Mouse (Mus musculus): ENCODE data around the gene Ripply1.

Ripply1 gene

DNA sequence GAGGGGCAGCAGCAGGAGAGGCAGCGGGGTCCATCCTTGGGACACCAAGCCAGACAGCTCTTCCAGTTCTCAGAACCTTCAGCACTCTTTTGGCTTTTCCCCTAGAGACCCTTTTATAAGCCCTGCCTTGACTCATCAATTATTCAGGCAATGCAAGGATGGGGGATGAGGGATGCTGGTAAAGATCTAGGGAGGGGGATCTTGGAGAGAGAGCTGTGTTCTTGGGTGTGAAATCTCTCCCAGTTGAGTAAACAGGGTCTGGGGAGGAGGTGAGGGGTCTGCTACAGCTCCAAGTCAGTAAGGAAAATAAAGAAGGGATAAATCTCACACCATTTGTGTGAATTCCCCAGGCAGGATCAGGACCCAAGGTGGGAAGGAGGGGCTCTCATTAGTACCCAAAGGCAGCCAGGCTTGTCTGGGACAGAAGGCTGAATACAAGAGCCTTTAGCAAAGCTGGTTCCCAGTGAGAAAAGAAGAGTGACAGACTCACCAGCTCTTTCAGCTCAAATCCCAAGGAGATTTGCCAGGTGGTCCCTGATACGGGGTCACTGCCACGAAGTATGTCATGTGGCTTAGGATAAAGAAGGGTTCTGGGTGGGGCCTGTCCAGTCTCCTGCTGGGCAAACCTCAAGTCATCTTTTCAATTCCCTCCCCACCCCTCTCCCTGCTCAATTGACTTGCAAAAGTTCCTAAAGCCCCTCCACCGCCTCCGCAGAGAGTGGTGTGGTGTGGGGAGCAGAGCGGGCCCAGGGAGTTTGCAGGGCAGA, at the start of gene Ripply1:
Gene Ripply1, minus strand, starts transcription at position 76 of the 767 bp plus-strand sequence.
- no peak for DNase-seq

DNA sequence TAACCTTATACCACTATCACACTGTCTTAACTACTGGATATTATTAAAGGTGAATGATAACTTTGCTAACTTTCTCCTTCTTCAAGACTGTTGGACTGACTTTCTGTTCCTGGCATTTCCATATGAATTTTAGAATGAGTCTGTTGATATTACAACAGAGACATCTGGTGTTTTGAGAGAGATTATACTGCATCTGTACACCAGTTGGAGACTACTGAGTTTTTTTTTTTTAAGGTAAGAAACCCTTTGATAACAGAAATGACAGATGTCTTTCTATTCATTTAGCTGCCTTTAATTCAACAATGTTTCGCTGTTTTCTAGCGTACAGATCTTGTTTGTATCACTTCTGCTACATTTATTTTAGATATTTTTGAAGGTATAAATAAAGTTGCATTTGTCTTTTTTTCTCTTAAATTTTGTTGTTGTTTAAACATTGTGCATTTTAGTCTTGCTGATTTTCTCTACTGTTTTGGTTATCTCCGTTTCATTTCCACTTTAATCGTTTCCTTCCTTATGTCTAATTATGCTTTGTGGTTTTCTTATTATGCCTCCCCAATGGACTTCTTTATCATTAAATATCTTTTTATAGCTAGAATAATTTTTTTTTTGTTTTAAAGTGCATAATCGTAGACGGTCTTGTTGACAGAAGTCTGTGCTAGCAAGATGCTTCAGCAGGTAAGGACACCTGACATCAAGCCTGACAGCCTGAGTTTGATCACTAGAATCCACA, 46.4 kb upstream of the Ripply1 start:
- no peak for DNase-seq

- no peak for DNase-seq
Measured at GRCm38 (mm10) chrX:139826926-139827325, 44.8 kb upstream of the Ripply1 start.

- DNase-seq, result no peak
Measured at GRCm38 (mm10) chrX:139825402-139825801, 43.2 kb upstream of the Ripply1 start.

GRCm38 (mm10) chrX:139815201-139815600, 33.0 kb upstream of the Ripply1 start:
- no peak for DNase-seq

- DNase-seq, result no peak
Measured at GRCm38 (mm10) chrX:139814018-139814635, 32.0 kb upstream of the Ripply1 start.

- DNase-seq, result no peak
Measured at GRCm38 (mm10) chrX:139813299-139814002, 31.3 kb upstream of the Ripply1 start.

DNA sequence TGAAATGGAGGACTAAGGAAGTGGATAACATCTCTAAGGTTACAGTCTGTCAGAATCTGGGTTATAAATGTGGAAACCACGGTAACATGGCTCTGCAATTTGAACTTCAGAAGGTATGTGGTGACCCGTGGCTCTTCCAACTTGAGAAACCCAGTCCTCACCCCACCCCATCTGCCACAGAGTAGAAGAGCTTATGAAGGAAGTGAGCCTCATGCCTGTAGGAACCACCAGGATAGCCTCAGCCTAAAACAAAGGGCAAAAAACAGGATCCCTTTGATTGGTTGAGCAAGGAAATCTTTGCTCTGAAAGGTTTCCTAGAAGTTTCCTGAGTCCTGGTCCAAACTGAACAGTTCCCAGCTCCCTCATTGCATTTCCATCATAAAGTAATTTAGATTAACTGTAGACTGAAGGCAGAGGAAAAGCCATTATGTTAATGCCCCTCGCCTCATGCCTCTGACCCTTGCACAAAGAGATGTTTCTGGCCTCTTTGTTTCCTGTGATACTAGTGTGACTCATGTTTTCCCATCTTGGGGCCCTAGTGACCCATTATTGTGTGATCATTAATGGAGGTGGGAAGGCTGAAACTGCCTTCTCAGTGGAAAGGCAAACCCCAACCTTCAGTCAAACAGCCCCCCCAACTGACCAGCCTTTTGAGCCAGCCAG, 30.6 kb upstream of the Ripply1 start:
- DNase-seq, result no peak

GRCm38 (mm10) chrX:139808501-139808900, 26.3 kb upstream of the Ripply1 start:
- DNase-seq, result no peak

DNA sequence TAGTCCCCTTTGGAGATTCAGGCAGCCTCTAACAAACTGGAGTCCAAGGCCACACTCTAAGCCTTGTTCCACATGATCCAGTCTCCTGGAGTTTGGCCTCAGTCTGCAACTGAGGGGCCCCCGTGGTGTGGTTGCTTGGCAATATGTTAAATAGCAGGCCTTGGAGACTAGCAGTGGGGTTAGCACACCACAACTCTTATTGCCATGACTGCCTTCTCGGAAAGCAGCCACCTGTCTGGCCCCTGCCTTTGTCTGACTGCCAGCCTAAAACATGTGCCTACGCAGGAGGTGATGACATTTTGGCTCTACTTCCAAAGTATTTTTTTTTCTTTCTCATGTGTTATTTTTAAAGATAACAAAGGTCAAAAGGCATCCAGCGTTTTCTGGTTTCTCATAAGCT, 25.9 kb upstream of the Ripply1 start:
- DNase-seq, result no peak

- no peak for DNase-seq
Measured at GRCm38 (mm10) chrX:139807391-139807790, 25.2 kb upstream of the Ripply1 start.

DNA sequence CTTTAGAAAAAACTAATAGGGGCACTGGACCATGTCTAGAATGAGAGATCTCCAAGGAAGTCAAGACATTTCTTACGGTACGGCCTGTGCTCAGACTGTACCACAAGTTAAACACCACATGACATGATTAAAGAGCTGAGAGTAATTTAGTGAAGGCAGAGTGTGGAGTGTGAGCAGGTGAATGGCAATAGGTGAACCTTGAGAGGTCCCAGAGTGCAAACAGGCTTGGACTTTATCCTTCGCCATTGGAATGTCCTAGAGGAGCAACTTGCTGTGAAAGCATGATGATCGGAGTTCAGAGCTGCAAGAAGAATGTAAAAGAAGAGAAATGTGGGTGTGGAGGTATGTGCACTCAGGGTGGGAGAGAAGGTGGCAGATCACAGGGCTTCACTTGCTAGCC, 23.8 kb upstream of the Ripply1 start:
- DNase-seq, result no peak

DNA sequence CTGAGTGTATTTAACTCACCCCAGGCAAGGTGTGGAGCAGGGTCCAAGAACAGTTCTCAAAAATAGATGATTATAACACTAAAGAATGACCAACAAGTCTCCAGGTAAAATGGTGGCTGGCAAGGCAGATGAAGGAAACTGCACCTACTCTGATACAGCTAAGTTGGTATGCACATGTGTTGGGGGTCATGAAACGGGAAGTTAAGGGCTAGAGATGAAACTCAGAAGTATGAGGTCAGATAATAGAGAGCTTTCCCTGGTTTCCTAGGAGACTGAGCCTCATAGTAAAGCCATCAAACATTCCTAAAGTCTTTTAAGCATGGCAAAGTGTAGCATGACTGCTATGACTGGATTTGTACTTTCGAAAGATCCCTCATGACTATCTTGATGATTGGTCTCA, 20.9 kb upstream of the Ripply1 start:
- DNase-seq, result no peak

- no peak for DNase-seq
Measured at GRCm38 (mm10) chrX:139800406-139800878, 18.3 kb upstream of the Ripply1 start, which contains the start of gene Cldn2. Gene Cldn2 (plus strand): TSS chrX:139800828.

GRCm38 (mm10) chrX:139799953-139800352, 17.8 kb upstream of the Ripply1 start:
- DNase-seq, result no peak

DNA sequence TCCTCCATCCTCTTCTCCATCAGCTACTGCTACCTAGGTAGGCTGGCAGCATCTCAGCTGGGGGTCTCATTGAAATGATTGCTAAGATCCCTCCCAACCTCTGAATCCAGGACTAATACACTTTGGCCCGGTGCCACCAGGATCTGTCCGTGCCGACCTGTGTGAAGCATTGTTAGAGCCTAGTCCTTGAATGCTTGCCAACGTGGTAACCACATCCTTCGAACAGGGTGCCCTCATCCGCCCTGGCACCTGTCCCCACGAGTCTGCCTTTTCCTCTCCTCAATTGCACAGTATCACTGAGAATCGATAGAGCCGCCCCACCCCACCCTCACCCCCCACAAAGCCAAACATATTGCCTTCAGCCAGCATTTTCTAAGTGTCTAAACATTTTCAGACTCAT, 15.7 kb upstream of the Ripply1 start:
- peak; percentile 13 for DNase-seq

GRCm38 (mm10) chrX:139796037-139796436, 13.9 kb upstream of the Ripply1 start:
- no peak for DNase-seq

- DNase-seq, result no peak
Measured at GRCm38 (mm10) chrX:139794072-139794845, 12.1 kb upstream of the Ripply1 start.

DNA sequence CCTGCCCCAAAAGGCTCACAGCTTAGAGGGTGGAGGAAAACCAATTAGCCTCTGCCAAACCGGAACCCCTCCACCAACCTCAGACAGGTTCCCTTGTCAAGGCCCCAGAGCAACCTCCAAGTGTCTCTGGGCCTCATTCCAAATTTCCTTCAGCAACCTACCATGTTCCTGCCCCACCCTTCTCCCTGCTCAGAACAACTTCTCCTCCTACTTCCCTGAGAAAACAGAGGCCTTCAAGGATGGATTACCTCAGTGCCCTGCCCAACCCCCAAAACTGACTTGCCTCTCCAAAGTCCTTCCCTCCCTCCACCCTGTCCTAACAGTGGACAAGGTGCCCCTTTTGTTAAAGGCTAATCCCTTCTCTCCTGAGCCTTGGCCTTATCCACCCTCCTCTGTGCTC, 3.6 kb upstream of the Ripply1 start:
- DNase-seq, result no peak

DNA sequence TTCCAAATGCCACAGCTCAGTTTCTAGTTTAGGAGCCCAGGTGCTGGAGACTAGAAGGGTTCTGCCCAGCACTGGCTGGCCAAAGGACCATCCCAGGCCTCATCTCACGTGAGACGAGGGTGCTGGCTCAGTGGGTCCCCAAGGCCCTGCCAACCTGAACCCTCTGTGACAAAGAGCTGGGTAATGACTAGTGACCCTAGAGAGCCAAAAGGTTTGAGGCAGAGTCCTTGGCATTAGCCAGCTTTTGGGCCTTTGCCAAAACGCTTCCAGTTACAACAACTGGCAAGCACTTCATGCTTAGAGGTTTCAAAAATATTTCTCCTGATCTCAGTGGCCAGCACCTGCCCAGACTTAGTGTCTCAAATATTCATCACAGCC, 881 bp upstream of the Ripply1 start:
- DNase-seq, result no peak

GRCm38 (mm10) chrX:139781563-139781962, 590 bp downstream of the Ripply1 start:
- no peak for DNase-seq

DNA sequence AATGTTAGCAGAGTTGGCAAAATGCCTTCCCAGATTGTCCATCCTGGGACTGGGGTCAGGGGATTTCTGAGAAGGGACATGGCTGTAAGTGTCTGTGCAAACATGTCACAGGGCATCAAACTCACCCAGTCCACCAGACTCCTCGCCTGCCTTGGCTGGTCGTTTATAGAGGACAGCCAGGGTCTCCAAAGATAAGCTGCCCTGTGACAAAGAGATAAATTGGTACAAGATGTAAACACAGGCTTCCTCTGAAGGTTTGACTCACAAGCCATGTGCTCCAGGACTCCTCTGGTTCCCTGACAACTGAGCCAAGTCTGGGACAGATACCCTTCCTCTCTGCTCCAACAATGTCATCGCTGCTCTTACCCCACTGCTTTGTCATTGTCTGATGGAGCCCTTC, 1.2 kb downstream of the Ripply1 start:
- no peak for DNase-seq

All from thymus, postnatal 4 days (tissue).